Mouse (Mus musculus) R1 (cell line): ENCODE data around the gene Hprt.

Source experiments
- DNase-seq: peaks from one replicate; pipeline ENCODE4 v3.0.0-alpha.2; 2018; ENCODE audit warnings: low read depth, low spot score

The Hprt gene

GRCm38 (mm10) chrX:53041006-53041405, 53.1 kb downstream of the Hprt start:
- DNase-seq = no peak

GRCm38 (mm10) chrX:53045187-53045903, 57.4 kb downstream of the Hprt start:
- DNase-seq = no peak

- no peak for DNase-seq
These were observed 58.1 kb downstream of the Hprt start for GRCm38 (mm10) chrX:53046033-53046432.

- no peak for DNase-seq
These were observed 59.0 kb downstream of the Hprt start for GRCm38 (mm10) chrX:53046911-53047310.

DNA sequence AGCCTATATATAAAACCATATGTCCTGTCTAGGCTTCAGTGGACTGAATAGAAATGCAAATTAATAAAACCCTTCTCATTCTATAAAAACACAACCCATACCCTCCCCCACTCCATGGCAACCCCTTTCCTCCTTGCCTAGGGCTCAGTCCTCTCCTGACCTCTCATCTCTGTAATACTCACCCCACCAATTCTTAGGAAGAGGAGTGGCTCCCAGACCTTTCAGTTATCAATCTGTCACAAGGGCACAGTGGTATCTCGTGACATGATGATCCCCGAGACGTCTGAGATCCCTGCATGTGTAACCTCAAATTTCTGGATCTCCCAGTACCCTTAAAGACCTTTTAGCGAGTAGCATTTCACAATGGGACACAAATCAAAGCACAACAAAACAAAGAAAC, 61.3 kb downstream of the Hprt start:
- no peak for DNase-seq

GRCm38 (mm10) chrX:53050353-53050752, 62.4 kb downstream of the Hprt start:
- no peak for DNase-seq

GRCm38 (mm10) chrX:53052652-53053500, 64.9 kb downstream of the Hprt start:
- peak; percentile 87 for DNase-seq

DNA sequence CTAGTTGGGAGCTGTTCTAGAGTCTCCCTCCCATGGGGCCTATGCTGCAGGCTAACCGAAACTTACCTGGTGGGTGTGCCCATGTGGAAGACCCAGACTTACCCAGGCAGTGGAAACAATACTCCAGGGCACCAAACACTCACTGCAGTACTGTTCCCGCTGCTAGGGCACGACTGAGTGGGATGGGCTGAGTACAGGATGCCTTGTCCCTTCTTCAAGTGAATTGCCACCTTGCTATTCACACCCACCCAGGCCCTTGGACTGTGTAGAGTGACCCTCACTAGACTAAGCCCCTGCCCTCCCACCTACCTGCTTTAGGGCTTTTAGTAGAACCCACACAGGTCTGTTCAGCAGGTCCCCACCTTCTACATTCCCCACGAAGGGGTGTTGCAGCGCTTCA, 65.9 kb downstream of the Hprt start:
- DNase-seq = no peak

DNA sequence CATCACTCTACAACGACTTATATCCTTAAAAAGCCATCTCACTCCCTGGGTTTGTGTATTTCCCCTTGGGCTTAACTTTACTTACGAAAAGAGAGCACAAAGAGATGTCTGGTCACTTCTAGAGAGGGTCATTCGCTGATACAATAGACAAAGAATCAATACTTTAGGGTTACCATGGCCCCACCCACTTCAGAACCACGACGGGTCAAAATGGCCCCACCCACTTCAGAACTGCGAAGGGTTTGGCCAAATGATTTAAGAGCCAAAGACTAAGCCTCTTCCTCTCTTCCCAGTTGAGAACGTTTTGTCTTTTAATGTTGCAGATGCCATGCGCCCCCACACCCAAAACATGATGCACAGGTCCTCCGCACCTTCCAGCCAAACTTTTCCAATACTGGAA, 67.8 kb downstream of the Hprt start:
- peak; percentile 52 for DNase-seq

DNA sequence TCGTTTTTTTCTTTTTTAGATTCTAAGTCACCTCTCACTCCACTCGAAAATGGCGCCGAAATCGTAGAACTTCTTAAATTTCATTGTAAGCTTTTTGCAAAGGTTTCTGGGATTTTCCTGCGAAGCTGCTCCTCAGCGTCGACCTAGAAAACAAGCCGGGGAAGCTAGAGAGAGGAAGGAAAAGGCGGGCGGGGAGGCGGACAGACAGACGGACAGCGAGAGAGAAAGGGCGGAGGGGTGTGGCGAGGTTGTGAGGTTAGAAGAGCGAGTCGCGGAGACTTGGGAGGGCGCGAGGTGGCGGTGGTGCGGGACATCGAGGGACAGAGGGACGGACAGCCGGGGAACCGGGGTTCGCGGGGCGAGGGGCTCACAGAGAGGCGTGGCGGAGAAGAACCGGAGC, 68.7 kb downstream of the Hprt start:
- DNase-seq = peak; percentile 52

DNA sequence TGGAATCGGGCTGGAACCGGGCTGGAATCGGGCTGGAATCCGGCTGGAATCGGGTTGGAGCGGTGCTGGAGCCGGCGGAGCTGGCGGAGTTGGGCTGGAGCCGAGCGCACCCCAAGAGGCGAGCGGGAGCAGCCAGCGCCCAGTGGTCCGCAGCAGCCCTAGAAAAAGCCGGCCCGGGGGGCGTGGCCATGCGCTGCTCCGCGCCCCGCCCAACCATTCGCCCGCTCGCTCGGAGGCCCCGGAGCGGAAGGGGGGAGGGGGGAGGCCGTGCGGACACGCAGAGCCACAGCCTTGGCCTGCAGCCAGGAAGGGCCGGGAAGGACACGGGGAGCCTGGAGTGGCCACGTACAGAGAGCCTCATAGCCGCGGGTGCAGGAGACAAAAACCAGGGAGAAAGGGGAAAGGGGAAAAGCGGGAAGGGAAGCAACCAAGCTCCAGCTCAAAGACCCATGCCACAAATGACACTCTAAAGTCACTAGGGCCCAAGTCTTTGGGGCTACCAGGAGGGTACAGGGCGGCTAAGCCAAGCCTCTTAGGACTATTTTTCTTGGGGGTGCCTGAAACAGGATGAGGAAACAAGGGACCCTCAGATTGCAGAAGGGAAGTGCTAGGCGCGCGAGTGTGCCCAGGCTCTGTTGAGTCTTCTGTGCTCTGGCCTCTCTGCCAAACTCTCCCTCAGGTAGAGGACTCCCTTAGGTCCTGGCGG, 69.3 kb downstream of the Hprt start:
- DNase-seq = peak; percentile 58

GRCm38 (mm10) chrX:53057760-53058090, 69.8 kb downstream of the Hprt start:
- DNase-seq = no peak

DNA sequence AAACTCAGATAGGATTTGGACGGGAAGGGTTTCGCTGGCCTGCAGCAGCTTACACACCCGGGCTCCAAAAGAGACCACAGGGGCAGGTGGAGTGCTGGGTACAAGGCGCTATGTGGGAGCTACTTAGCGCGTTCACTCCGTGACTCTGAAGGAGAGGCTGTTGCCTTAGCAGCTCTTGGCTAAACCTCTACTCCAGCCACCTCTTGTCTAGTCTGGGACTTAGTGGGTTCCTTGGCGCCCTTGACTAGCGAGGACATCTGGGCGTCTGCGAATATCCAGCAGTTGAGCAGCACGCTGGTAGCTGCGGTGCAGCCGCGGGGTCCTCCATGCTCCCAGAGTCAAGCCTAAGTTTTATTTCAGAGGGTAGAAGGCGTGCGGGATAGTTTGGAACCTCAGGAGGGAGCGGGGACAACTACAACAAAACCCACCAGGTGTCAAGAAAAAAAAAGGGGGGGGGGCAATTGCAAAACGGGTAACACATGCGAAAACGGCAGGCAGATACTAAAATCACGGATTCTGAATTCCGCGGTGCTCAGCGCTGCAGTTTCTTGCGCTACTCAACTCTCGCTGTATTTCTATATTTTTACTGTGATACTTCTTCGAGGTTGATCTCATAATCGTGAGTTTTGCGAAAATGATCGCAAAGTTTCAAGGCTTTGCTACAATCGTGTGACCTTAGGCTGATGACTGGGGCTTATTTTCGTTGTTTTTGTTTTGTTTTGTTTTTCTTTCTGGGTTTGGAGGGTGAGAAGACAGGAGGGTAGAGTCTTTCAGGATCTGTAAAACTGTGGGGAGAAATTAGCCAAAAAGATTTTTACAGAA, 70.7 kb downstream of the Hprt start:
- DNase-seq = peak; percentile 18

- no peak for DNase-seq
These were observed 71.6 kb downstream of the Hprt start for GRCm38 (mm10) chrX:53059426-53060007.

- DNase-seq = peak; percentile 60
These were observed 76.5 kb downstream of the Hprt start for GRCm38 (mm10) chrX:53064406-53064805.
